Mouse (Mus musculus) thymus, adult 2 months (tissue): ENCODE measurements around the gene Cnppd1. TPM values are rescaled to one million over a fixed set of nuclear protein-coding genes. Genes with fewer than 3 reads are reported as not detected.

ENCODE experiments used
- DNase-seq: peaks from one replicate; pipeline ENCODE4 v3.0.0; 2021
- H3K27ac ChIP-seq: fragments of 200-500 bp; 2 replicates; pipeline ENCODE4 v1.5.1; 2012; ENCODE audit warnings: low read length, control low read depth; ENCODE audit not compliant: control insufficient read depth, insufficient read depth
- H3K27me3 ChIP-seq: fragments of 200-500 bp; 2 replicates; pipeline ENCODE4 v1.6.1; 2012; ENCODE audit warnings: mild to moderate bottlenecking, low read length, moderate library complexity, mixed read lengths; ENCODE audit not compliant: control insufficient read depth, insufficient read depth
- H3K36me3 ChIP-seq: fragments of 200-500 bp; 2 replicates; pipeline ENCODE4 v1.6.1; 2012; ENCODE audit warnings: mild to moderate bottlenecking, low read length, moderate library complexity; ENCODE audit not compliant: control insufficient read depth, insufficient read depth
- H3K4me1 ChIP-seq: fragments of 200-500 bp; replicated peaks from 2 replicates; pipeline ENCODE4 v1.6.1; 2012; ENCODE audit warnings: low read length; ENCODE audit not compliant: control insufficient read depth, insufficient read depth
- H3K4me3 ChIP-seq: fragments of 200-500 bp; 2 replicates; pipeline ENCODE4 v1.5.1; 2012; ENCODE audit warnings: mild to moderate bottlenecking, low read length, control low read depth, moderate library complexity; ENCODE audit not compliant: control insufficient read depth, insufficient read depth
- CTCF ChIP-seq: fragments of 200-500 bp; IDR thresholded peaks from 2 replicates; pipeline ENCODE4 v1.5.1; 2012; ENCODE audit warnings: mild to moderate bottlenecking, control low read depth, low read length, moderate library complexity, borderline replicate concordance; ENCODE audit not compliant: control insufficient read depth, poor library complexity, insufficient read depth; ENCODE audit errors: extremely low read depth
- POLR2A ChIP-seq: fragments of 200-500 bp; IDR thresholded peaks from 2 replicates; pipeline ENCODE4 v1.6.1; 2012; ENCODE audit warnings: mild to moderate bottlenecking, low read length, control low read depth, moderate library complexity; ENCODE audit not compliant: control insufficient read depth, poor library complexity, insufficient read depth; ENCODE audit errors: extremely low read depth
- WGBS: fragments of 180-500 bp; shearing (Covaris S2); methylation state at CpG from one replicate; pipeline ENCODE4 v1.1.7; 2018; 5-methylcytosine and 5-hydroxymethylcytosine counted together
- polyA plus RNA-seq: library from polyadenylated mRNA; depleted of rRNA; stranded (reverse); fragments of >200 nt; gene quantifications from 2 replicates; pipeline ENCODE4 v1.2.3, GENCODE M21; 2012

Cnppd1 gene
- polyA plus RNA-seq, 1 experiment = 141 TPM

DNA sequence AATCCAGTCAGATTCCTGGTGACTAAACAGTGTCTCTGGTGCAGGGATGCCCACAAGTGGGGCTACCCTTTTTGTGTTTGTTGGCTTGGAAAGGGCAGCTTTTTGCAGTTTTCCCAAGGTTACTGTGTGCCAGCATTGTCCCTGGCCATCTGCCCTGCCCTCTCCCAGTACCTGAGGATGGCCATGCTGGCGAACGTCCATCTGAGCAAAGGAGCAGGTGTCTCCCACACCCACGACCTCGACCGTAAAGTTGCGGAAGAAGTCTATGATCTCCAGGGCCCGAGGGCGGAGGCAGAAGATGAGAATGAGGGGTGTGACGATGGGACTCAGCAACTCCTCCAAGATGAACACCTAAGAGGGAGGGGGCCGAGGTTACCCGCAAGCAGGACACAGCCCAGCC is 43.0 kb upstream of the Cnppd1 start:
- no peaks in the 10 kb centered on the region for H3K27me3 ChIP-seq
- DNase-seq = no peak
- no peak overlapping the region for H3K27ac ChIP-seq
- TF ChIP-seq CTCF = no peak
- no peak for TF ChIP-seq POLR2A
- H3K4me3 ChIP-seq = no peak overlapping the region
- WGBS = 95% methylated on average over 11 of the region's 11 CpGs
- peaks cover 20% of the 10 kb centered on the region for H3K36me3 ChIP-seq
- peaks cover 3% of the 10 kb centered on the region; the same call in 1 of the 2 replicates for H3K4me1 ChIP-seq

DNA sequence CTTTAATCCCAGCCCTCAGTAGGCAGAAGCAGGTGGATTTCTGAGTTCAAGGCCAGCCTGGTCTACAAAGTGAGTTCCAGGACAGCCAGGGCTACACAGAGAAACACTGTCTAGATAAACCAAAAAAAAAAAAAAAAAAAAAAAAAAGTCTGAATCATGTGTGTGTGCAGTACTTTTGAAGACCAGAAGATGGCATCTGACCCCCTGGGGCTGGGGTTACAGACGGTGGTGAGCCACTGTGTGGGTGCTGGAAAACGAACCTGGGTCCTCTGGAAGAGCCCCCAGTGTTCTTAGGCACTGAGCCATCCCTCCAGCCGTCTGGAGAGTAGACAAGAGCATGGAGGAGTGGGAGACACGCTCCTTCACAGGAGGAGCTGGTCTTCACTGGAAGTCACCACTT is 39.6 kb upstream of the Cnppd1 start:
- no peak for DNase-seq
- WGBS = 83% methylated on average over 4 of the region's 4 CpGs
- Histone ChIP-seq H3K27me3 (no peaks in the 10 kb centered on the region), H3K4me1 (peaks cover 9% of the 10 kb centered on the region), H3K27ac (no peak overlapping the region), H3K4me3 (no peak overlapping the region), H3K36me3 (peaks cover 17% of the 10 kb centered on the region)
- TF ChIP-seq CTCF (peak; percentile 39; the same call in 1 of the 2 replicates), POLR2A (no peak)

DNA sequence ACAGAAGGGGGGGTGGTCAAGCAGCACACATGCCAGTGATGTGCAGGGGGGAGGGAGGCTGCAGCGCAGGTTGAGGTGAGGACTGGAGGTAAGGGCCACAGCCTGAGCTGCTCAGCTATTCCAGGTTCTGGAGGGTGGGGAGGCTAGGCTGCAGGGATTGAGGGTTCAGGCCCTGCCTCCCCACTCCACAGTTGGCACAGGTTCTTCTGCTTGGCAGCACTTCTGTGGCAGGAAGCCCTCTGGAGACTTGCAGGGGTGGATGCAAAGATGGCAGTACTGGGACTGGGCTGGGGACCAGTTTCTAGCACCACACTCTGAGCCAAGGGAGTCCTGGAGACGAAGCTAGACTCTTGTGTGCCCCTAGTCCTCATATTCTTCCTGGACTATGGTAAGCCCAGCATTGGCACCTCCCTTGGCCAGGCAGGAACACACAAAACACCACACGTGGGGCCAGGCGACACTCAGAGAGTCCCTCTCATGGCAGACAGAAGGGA is 38.9 kb upstream of the Cnppd1 start:
- no peak overlapping the region for H3K4me3 ChIP-seq
- no peak for DNase-seq
- no peak overlapping the region for H3K27ac ChIP-seq
- no peak for TF ChIP-seq CTCF
- no peak for TF ChIP-seq POLR2A
- no peaks in the 10 kb centered on the region for H3K27me3 ChIP-seq
- 98% methylated on average over 4 of the region's 4 CpGs for WGBS
- H3K4me1 ChIP-seq = peaks cover 9% of the 10 kb centered on the region
- peaks cover 11% of the 10 kb centered on the region for H3K36me3 ChIP-seq

DNA sequence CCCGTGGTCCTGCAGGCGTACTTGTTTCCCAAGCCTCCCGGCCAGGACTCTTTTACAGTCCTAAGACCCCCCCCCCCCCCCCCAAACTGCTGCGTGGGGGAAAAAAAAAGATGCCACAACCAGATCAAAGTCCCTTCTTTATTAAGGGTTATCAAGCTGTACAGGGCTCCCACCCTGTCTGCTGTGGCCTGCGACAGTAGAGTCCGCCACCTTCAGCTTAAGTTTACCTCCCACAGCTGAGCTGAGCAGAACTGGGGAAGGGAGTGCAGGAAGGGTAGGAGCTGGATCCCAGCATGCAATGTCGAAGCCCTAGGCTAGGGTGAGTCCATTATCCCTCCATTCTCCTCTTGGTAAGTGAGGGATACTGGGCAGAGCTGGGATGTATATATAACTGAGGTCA is 38.2 kb upstream of the Cnppd1 start:
- TF ChIP-seq POLR2A = no peak
- no peak for TF ChIP-seq CTCF
- WGBS = 56% methylated on average over 7 of the region's 7 CpGs
- no peak overlapping the region for H3K27ac ChIP-seq
- H3K4me3 ChIP-seq = no peak overlapping the region
- DNase-seq = no peak
- no peaks in the 10 kb centered on the region for H3K27me3 ChIP-seq
- H3K4me1 ChIP-seq = peaks cover 9% of the 10 kb centered on the region
- peaks cover 8% of the 10 kb centered on the region; the same call in 1 of the 2 replicates for H3K36me3 ChIP-seq

DNA sequence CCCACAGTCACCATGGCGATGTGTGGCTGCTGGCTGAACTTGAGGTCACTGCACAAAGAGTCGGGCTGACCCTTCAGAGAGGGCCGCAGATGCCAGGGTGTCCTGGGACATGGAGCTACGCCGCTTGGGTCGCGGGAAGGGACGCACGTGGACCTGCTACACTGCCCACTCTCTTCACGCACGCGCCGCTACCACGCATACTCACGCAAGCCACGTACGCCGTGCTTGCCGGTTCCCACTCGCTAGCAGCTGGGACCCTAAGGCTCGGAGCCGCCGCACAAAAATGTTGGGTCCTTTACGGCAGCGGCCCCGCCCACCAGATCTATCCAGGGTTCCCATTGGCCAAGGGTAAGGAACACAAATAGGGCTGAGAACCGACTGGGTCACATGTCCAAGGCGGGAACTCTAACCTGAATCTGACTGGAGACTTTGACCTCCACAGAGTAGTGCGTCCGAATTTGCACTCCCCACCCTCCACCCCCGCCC is 37.6 kb upstream of the Cnppd1 start, which contains the start of gene Abcb6:
Gene Abcb6, minus strand, starts transcription at position 288 of the 486 bp plus-strand sequence.
- peak; percentile 85 for DNase-seq
- H3K4me3 ChIP-seq = peak within 1 kb of the TSS; percentile 79
- H3K4me1 ChIP-seq = peaks cover 9% of the 10 kb centered on the region
- under 1% methylated on average over 31 of the region's 31 CpGs for WGBS
- TF ChIP-seq POLR2A = no peak
- TF ChIP-seq CTCF = no peak
- no peaks in the 10 kb centered on the region for H3K27me3 ChIP-seq
- H3K27ac ChIP-seq = no peak within 1 kb of the TSS
- H3K36me3 ChIP-seq = peaks cover 5% of the 10 kb centered on the region; the same call in 1 of the 2 replicates

DNA sequence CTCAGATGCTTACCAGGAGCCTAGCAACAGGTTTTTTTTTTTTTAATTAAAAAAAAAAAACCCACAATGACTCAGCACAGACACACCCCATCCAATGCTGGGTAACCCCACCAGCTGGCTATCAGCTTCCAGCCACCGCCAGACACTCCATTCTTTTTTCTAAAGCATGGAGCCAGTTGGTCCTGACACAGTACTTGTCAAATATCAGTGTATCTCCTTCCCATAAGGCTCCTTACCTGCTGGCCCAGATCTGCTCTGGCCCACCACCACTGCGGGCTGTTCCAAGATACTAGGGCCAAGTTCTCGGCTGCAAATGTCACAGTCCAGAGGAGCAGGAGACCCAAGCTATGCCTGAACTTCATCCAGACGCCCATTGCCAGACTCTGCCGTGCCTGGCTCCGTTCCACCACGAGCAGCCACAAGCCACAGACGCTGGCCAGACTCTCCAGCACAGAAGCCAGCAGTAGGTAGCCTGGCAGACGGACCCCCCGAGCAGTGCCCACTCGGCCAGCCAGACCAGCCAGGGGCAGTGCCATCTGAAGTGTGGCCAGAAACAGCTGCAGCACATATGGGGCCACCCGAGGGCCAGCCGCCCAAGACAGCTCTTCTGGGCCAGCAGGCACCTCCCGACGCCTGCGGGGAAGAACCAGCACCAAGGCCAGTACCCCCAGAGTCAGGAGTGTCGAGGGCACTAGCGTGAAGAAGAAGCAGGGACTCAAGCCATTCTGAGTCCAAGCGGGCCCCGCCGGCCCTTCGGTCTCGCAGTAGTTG is 37.0 kb upstream of the Cnppd1 start:
- H3K36me3 ChIP-seq = peaks cover 5% of the 10 kb centered on the region; the same call in 1 of the 2 replicates
- DNase-seq = no peak
- peaks cover 9% of the 10 kb centered on the region for H3K4me1 ChIP-seq

More for the DNA sequence above, 37.0 kb upstream of the Cnppd1 start:
- Histone ChIP-seq H3K27ac (no peak overlapping the region), H3K4me3 (peak overlapping the region; percentile 79), H3K27me3 (no peaks in the 10 kb centered on the region)
- WGBS = 3% methylated on average over 23 of the region's 23 CpGs
- TF ChIP-seq POLR2A (no peak), CTCF (no peak)
